Mouse (Mus musculus) macrophage (primary cell): ENCODE results near the gene Vps37c. TPM values are rescaled to one million over a fixed set of nuclear protein-coding genes. Genes with fewer than 3 reads are reported as not detected.

Experiments used
- H3K27ac ChIP-seq: fragments of 350-480 bp; formaldehyde crosslinking; 2 replicates; pipeline ENCODE4 v1.9.0; 2021
- H3K36me3 ChIP-seq: fragments of 350-480 bp; formaldehyde crosslinking; 2 replicates; pipeline ENCODE4 v1.9.0; 2021; ENCODE audit errors: inconsistent target
- H3K4me3 ChIP-seq: fragments of 350-480 bp; formaldehyde crosslinking; 2 replicates; pipeline ENCODE4 v1.9.0; 2021; ENCODE audit errors: inconsistent target
- H3K79me2 ChIP-seq: fragments of 350-480 bp; formaldehyde crosslinking; 2 replicates; pipeline ENCODE4 v1.9.0; 2021; ENCODE audit errors: inconsistent target
- WGBS: methylation state at CpG from one replicate; pipeline ENCODE4 v1.1.7; 2026; ENCODE audit warnings: inconsistent platforms; ENCODE audit not compliant: missing documents; 5-methylcytosine and 5-hydroxymethylcytosine counted together
- polyA plus RNA-seq: library from polyadenylated mRNA; stranded (reverse); fragments of 250-400 nt; gene quantifications from 3 replicates; pipeline ENCODE4 v1.2.4, GENCODE M21; 2018; ENCODE audit warnings: inconsistent platforms
- total RNA-seq, 78 experiments: library from RNA; depleted of rRNA; stranded (reverse); fragments of 250-400 nt; gene quantifications; 1 replicate in 9 of 78; 2 replicates in 24 of 78; 3 replicates in 43 of 78; 4 replicates in 2 of 78; pipeline ENCODE4 v1.2.4; 2018; ENCODE audit warnings: inconsistent platforms in 56 of 78

Gene Vps37c
- total RNA-seq (2018; cell fraction: chromatin; rRNA removed) = 10 to 100 TPM; 22.0 to 98.5 (median 51.0) TPM
- 10 to 100 TPM; 31.2 to 89.7 (median 39.5) TPM for total RNA-seq (2018; cell fraction: cytosol; rRNA removed)
- 100 to 1,000 TPM in 3 of 26 experiments, 10 to 100 TPM in 23; 32.5 to 115 (median 71.0) TPM for total RNA-seq (2018; cell fraction: nucleus; rRNA removed)
- polyA plus RNA-seq = 24.0 to 32.2 TPM (median 24.1 TPM) in 3 replicates

GRCm38 (mm10) chr19:10688537-10689352 lies at the start of gene Vps37c:
Gene Vps37c (plus strand): TSS chr19:10688735.
- WGBS = under 1% methylated on average over 74 of the region's 74 CpGs
- Histone ChIP-seq H3K79me2 (peaks cover 46% of the 10 kb centered on the region), H3K4me3 (peak within 1 kb of the TSS; percentile 64), H3K27ac (peak within 1 kb of the TSS; percentile 67), H3K36me3 (no peaks in the 10 kb centered on the region)

GRCm38 (mm10) chr19:10640080-10640479 lies 48.5 kb upstream of the Vps37c start:
- no peak overlapping the region for H3K27ac ChIP-seq
- H3K36me3 ChIP-seq = no peaks in the 10 kb centered on the region
- 10% methylated on average over 5 of the region's 5 CpGs for WGBS
- H3K79me2 ChIP-seq = no peaks in the 10 kb centered on the region
- no peak overlapping the region for H3K4me3 ChIP-seq

- H3K4me3 ChIP-seq = no peak overlapping the region
- 55% methylated on average over 13 of the region's 13 CpGs for WGBS
- no peak overlapping the region for H3K27ac ChIP-seq
These were observed 47.8 kb upstream of the Vps37c start for GRCm38 (mm10) chr19:10640589-10641378.

GRCm38 (mm10) chr19:10645616-10646015 lies 42.9 kb upstream of the Vps37c start:
- Histone ChIP-seq H3K36me3 (no peaks in the 10 kb centered on the region), H3K79me2 (no peaks in the 10 kb centered on the region), H3K4me3 (no peak overlapping the region), H3K27ac (no peak overlapping the region)
- WGBS = 90% methylated on average over 2 of the region's 2 CpGs

More at GRCm38 (mm10) chr19:10640589-10641378, 47.8 kb upstream of the Vps37c start:
- Histone ChIP-seq H3K36me3 (no peaks in the 10 kb centered on the region), H3K79me2 (no peaks in the 10 kb centered on the region)

GRCm38 (mm10) chr19:10648156-10648555 lies 40.4 kb upstream of the Vps37c start:
- Histone ChIP-seq H3K79me2 (no peaks in the 10 kb centered on the region), H3K27ac (no peak overlapping the region), H3K36me3 (no peaks in the 10 kb centered on the region), H3K4me3 (no peak overlapping the region)
- WGBS = 79% methylated on average over 8 of the region's 8 CpGs

- no peaks in the 10 kb centered on the region for H3K79me2 ChIP-seq
- no peaks in the 10 kb centered on the region for H3K36me3 ChIP-seq
- no peak overlapping the region for H3K4me3 ChIP-seq
- no peak overlapping the region for H3K27ac ChIP-seq
- 73% methylated on average over 3 of the region's 3 CpGs for WGBS
These were observed 32.5 kb upstream of the Vps37c start for GRCm38 (mm10) chr19:10656058-10656457.

GRCm38 (mm10) chr19:10657742-10658141 lies 30.8 kb upstream of the Vps37c start:
- H3K27ac ChIP-seq = no peak overlapping the region
- H3K4me3 ChIP-seq = no peak overlapping the region
- 92% methylated on average over 5 of the region's 5 CpGs for WGBS
- no peaks in the 10 kb centered on the region for H3K79me2 ChIP-seq
- H3K36me3 ChIP-seq = no peaks in the 10 kb centered on the region

- no peaks in the 10 kb centered on the region for H3K36me3 ChIP-seq
- no peaks in the 10 kb centered on the region for H3K79me2 ChIP-seq
- no peak overlapping the region for H3K4me3 ChIP-seq
- H3K27ac ChIP-seq = no peak overlapping the region
- 63% methylated on average over 2 of the region's 2 CpGs for WGBS
These were observed 30.1 kb upstream of the Vps37c start for GRCm38 (mm10) chr19:10658406-10658805.

- no peak overlapping the region for H3K27ac ChIP-seq
- 81% methylated on average over 5 of the region's 5 CpGs for WGBS
- H3K36me3 ChIP-seq = no peaks in the 10 kb centered on the region
- H3K79me2 ChIP-seq = no peaks in the 10 kb centered on the region
- no peak overlapping the region for H3K4me3 ChIP-seq
These were observed 27.2 kb upstream of the Vps37c start for GRCm38 (mm10) chr19:10661373-10661772.

GRCm38 (mm10) chr19:10661919-10662318 lies 26.6 kb upstream of the Vps37c start:
- WGBS = 90% methylated on average over 2 of the region's 2 CpGs
- Histone ChIP-seq H3K79me2 (no peaks in the 10 kb centered on the region), H3K4me3 (no peak overlapping the region), H3K36me3 (no peaks in the 10 kb centered on the region), H3K27ac (no peak overlapping the region)

- no peaks in the 10 kb centered on the region for H3K36me3 ChIP-seq
- H3K27ac ChIP-seq = no peak overlapping the region
- WGBS = 41% methylated on average over 3 of the region's 3 CpGs
- no peaks in the 10 kb centered on the region for H3K79me2 ChIP-seq
- H3K4me3 ChIP-seq = no peak overlapping the region
These were observed 25.9 kb upstream of the Vps37c start for GRCm38 (mm10) chr19:10662665-10663064.

GRCm38 (mm10) chr19:10665093-10665492 lies 23.4 kb upstream of the Vps37c start:
- H3K4me3 ChIP-seq = no peak overlapping the region
- H3K27ac ChIP-seq = no peak overlapping the region
- H3K79me2 ChIP-seq = no peaks in the 10 kb centered on the region
- WGBS = 62% methylated on average over 3 of the region's 3 CpGs
- H3K36me3 ChIP-seq = no peaks in the 10 kb centered on the region

GRCm38 (mm10) chr19:10665499-10665898 lies 23.0 kb upstream of the Vps37c start:
- Histone ChIP-seq H3K36me3 (no peaks in the 10 kb centered on the region), H3K27ac (no peak overlapping the region), H3K79me2 (no peaks in the 10 kb centered on the region), H3K4me3 (no peak overlapping the region)
- 0% methylated on average over 2 of the region's 2 CpGs for WGBS

GRCm38 (mm10) chr19:10671319-10671718 lies 17.2 kb upstream of the Vps37c start:
- no peaks in the 10 kb centered on the region for H3K36me3 ChIP-seq
- no peaks in the 10 kb centered on the region for H3K79me2 ChIP-seq
- H3K4me3 ChIP-seq = no peak overlapping the region
- H3K27ac ChIP-seq = no peak overlapping the region
- 95% methylated on average over 3 of the region's 4 CpGs for WGBS
